Mouse (Mus musculus) ES-E14 (cell line): ENCODE measurements around the gene Sgta.

ENCODE experiments used
- MAFK ChIP-seq: IDR thresholded peaks from 2 replicates; pipeline ENCODE4 v1.6.1; 2014; ENCODE audit warnings: mild to moderate bottlenecking, low read depth, low read length, inconsistent platforms; ENCODE audit not compliant: insufficient read depth
- ZC3H11A ChIP-seq: IDR thresholded peaks from 2 replicates; pipeline ENCODE4 v1.6.1; 2012; ENCODE audit warnings: low read depth, mild to moderate bottlenecking, inconsistent platforms, low read length, borderline replicate concordance
- ZNF384 ChIP-seq: IDR thresholded peaks from 2 replicates; pipeline ENCODE4 v1.6.1; 2012; ENCODE audit warnings: low read depth, low read length, inconsistent platforms

- no peak for TF ChIP-seq MAFK
- no peak for TF ChIP-seq ZNF384
- 0 out of 2 replicates have a peak, but pooled peaks have one; percentile 27 for TF ChIP-seq ZC3H11A
Measured at GRCm38 (mm10) chr10:80999362-81000196, 60.4 kb downstream of the Sgta start.
